Mouse (Mus musculus) left cerebral cortex, adult 11 months (tissue): ENCODE results near the gene Ddx25.
A peak's percentile ranks its signal among the peaks of the same experiment; 100 is the strongest.

Experiments used
- DNase-seq: peaks from one replicate; pipeline ENCODE4 v3.0.0; 2022; ENCODE audit warnings: low spot score

Ddx25 gene

DNA sequence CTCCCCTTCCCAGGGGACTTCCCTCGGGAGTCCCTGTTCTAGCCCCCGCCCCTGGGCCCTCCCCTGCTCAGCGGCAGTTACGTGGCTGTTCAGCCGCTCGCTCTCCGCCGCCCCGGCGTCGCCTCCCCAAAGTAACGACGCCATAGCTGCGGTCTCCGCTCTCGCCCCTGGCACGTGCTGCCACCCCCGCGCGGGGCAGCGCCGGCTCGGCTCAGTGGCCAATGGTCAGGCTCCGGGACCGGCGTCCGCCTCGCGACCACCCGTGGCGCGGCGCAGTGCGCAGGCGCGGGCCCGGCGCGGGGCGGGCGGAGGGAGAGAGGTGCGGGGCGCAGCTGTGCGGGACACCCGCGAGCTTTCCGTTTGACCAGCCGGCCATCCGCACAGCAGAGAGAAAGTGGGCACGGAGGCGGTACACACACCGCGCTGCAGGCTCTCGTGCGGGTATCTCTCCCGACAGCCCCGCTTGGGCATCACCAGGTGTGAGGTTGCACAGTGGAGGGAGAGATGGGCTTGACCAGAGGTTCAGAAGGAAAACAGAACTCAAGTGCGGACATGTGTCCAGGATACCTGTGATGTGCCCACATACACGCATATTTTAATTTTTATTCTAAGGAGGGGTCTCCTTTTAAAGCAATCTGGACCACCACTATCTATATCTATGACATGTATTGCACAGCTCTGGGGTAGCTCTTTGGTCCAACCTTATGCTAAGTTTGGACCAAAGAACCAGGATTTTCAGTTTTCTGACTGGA, at the start of gene Ddx25, which contains the start of gene Pus3:
TSS of gene Ddx25 (minus strand) at position 272 of the 752 bp plus-strand sequence.
TSS of gene Pus3 (plus strand) at position 339 of the 752 bp plus-strand sequence.
- DNase-seq = peak; percentile 51

DNA sequence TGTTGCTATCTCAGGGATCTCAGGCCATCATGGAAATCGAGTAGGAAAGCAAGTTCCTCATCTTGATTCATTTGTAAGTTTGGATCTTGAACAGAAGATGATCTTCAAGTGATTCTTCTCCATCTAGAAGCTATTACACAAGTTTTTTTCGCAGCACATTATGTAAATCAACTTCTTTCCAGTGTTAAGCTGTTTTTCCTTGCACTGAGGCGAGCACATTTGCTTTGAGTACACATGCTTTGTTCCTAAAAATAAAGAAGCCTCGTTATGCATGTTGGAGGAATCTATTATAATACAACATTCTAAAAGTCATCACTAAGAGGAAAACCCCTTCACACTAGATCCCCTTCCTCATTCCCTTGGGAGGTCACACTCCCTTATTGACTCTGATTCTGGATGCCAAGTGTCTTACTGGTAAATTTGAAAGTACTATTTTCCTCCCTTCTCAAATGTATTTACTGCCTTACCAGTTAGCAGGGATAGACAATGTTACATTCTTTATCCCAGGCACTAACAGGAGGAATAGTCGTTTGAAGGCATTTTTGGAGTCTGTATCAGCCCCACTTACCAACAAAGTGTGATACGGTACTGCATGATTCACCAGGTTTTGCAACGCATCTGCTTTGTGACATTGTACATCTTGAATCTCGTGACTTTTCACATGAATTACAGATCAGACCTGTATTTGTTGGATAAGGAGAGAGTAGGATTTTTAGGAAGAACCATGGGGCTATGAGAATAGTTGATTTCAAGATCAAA, 49.5 kb upstream of the Ddx25 start:
- peak; percentile 13 for DNase-seq

DNA sequence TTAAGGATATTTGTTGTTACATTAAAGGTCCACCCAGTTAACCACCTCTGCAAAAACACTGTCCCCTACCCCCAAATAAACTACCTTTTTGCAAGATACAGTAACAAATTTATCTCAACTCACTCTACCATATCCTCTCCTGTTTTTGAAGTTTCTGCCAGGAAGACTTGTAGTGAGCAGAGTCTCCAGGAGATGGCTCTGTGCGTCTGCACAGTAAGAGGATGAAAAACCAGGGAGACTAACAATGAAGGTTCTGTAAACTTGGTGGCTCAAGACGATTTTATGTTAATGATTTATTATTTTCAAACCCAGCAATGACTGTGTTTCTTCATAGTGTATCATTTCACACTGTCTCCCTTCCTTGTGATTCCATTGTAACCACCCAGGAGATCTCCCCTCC, 34.6 kb upstream of the Ddx25 start:
- DNase-seq = no peak

DNA sequence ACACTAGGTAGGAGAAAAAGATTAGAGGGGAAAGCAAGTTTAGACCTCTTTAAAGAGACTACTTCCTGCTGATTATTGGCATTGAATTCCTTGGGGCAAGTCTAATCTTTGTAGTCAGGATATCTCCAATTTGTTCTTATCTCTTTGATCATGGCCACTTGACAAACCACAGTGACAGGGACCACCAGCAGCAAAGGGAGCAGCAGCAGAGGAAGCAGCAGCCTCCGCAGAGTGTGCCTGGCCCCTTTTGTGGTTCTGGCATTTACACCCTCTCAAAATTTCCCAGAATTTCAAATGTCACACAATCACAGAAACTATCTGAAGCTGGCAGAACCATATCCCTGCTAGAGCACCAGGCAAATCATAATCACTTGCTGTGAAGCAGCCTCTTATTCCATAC, 29.3 kb upstream of the Ddx25 start:
- no peak for DNase-seq

DNA sequence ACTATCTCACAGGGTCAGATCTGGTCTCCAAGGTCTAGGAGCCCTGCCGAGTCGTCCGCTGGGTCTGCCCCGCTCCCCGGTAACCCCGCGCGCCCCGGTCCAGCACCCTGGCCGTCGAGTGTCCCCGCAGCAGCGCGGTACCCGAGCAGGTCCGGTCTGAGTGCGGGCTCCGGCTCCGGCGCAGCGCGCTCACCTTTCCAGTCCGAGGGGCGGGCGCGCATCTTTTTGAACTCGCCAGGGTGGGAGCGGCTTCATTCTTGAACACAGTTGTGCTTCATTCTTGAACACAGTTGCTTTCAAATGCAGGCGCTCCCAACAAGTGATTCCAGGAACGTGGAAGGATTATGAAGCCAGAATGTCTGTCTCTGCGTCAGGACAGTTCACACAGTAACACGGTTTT, 16.1 kb upstream of the Ddx25 start:
- no peak for DNase-seq

DNA sequence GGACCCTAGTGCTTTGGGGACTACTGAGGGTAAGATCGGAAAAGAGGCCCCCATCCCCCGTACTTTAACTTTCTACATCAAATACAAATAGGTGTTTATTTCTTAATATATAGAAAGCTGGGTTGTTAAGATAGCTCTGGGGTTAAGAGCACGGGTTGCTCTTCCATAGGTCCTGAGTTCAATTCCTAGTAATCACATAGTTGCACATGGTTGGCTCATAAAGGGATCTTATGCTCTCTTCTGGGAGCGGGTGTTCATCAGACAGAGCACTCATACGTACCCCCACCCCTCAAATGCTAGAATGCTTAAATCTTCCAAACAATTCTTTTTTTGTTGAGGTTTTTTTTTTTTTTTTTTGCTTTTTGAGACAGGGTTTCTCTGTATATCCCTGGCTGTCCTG, 12.3 kb upstream of the Ddx25 start:
- DNase-seq = no peak

DNA sequence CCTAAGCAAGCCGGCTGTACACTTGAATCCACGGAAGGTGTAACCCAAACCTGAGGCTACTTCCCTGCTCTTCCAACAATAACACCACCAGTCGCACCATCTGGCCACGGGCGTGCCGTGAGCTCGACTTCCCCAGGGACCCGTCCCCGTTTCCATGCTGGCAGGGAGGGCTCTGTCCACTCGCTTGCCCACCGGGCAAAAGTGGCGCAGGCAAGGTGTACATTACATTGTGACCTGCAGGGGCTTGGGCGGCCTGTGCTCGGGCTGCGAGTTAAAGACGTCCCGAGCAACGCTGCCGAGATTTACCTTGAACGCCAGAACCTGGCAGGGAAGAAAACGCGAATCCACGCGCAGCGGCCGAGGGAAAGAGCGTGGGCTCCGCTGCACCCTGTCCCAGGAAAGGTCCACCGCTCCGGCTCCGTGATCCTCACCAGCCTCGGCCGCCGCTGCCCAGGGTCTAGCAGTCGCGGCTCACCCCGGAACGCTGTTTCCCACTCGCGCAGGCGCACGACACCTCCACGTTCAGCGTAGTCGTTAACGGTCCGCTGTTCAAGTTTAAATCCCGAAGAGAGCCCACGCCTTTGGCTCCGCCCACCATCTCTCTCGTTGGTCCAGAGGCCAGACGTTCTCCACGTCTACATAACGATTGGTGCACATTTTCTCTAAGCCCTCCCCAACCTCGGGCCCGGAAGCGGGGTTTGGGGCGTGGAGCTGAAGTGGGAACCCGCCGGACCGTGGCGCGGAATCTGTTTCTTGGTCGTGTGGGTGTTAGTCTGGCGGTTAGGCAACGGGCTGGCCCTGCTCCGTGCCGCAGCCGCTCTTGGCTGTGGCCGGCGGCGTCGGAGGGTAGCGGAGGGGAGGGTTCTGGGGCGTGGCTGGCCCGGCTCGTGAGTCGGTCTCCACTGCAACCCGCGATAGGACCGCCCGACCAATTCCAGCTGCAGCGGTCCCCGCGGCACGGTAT, 11.5 kb upstream of the Ddx25 start, which contains the start of the genes Pate2 and Hyls1:
TSS of gene Pate2 (plus strand) at position 714 of the 964 bp plus-strand sequence.
TSS of gene Hyls1 (minus strand) at position 828 of the 964 bp plus-strand sequence.
- peak; percentile 91 for DNase-seq

DNA sequence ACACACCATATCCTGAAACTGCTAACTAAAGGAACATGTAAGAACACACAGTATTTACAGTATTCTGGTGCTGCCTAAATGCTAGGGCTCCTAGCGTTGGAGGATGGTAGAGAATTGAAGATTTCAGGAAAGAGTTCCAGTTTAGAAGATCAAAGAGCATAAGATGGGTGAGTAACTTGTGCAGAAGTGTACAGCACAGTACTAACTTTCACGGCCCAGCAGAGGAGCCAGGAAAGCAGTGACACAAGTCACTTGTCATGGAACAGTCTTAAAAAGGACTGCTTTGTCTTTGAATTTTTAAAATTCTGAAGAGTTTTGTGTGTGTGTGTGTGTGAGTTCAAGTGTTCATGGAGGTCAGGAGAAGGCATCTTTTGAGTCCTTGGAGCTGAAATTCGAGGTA, 9.7 kb upstream of the Ddx25 start:
- DNase-seq = no peak

DNA sequence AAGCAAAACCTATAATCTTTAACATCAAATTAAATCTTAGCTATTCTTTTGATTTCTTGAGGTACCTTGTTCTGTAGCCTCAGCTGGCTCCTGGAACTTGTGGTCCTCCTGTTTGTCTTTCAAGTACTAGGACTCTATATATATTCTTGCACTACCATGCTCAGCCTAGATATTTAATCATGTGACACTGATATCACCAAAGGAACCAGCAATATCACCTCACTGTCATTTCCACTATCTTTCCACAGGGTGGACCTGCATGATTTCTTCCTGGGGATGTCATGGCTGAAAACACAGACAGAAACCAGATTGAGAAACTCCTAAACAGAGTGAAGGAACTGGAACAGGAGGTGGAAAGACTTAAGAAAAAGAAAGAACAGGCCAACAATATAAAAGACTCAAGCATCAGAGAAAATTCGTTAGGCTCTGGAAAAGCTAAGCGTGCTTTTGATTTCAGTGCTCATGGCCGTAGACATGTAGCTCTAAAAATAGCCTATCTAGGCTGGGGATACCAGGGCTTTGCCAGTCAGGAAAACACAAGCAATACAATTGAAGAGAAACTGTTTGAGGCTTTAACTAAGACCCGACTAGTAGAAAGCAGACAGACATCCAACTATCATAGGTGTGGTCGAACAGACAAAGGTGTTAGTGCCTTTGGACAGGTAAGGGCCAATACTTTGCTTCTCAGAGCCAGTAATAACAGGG, 6.4 kb upstream of the Ddx25 start:
- DNase-seq = no peak

DNA sequence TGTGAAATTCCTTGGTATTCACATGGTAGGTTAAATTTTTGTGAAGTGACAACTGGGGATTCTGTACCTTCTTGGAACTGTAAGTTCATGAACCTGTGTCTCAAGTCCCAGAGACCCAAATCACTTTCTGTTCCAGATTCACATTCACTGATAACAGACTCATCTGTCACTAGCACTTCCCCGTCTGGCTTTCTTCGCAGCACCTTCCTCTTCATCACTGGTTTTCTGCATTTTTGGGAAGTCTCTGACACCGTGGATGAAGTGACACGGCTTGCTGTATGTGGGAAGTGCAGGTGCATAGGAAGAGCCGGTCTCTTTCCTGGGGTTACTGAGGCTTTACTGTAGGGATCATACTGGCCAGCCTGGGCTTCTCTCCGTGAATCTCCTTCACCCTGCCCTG, 3.3 kb upstream of the Ddx25 start:
- no peak for DNase-seq

DNA sequence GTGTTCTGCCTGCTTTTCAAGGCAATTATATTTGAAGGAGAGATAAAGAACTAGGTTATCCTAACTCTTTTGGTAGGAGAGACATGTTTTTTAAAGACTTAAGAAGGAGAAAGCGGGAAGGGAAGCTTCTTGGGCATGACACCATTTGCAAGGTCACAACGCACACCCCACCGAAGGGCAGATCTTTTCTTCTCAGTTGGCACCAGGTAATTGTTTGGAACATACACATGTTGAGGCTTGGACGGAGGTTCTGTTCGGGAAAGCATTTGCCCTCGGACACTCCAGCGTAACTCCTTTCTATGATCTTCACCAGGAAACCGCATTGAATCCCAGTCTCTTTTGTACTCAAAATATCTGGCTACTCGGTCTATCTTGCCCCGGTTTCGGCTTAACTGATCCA, 2.7 kb upstream of the Ddx25 start:
- DNase-seq = no peak

DNA sequence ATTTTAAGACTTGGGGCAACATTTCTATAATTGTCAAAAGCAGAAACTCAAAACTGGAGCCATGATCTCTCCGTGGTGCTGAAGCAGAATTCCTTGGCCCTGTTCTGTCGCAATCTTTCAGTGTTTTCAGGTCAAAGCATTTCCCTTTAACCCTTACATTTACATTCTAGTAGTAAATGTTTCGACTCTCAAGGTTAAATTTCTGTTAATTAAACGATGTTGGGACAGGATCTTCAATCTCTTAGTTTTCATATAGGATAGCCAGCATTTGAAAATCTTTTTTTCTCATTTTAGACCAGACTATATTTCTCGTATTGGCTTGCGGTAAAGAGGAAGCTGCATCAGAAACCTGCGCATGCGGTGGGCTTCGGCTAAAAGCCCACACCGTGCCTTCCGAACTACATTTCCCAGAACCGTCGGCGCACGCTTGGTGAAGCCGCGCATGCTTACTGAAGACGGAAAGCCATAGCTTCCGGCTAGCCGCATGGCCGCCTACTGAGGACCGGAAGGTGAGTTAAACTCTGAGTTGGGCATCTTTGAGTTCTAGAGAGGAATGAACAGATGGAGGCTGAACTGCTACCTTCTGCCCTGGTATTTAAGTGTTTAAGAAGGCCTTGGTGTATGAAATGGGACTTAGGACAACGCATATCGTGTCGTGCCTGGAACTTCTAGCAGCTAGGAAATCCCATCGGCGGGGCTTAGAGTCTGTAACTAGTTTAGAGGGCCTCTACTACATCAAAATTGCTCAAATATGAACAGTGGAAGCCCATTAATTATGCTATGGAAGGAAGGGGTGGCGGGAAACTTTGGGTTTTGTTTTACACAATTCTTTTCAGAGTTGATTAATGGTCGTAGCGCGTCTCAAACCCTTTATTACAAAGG, 922 bp upstream of the Ddx25 start:
- DNase-seq = peak; percentile 72

DNA sequence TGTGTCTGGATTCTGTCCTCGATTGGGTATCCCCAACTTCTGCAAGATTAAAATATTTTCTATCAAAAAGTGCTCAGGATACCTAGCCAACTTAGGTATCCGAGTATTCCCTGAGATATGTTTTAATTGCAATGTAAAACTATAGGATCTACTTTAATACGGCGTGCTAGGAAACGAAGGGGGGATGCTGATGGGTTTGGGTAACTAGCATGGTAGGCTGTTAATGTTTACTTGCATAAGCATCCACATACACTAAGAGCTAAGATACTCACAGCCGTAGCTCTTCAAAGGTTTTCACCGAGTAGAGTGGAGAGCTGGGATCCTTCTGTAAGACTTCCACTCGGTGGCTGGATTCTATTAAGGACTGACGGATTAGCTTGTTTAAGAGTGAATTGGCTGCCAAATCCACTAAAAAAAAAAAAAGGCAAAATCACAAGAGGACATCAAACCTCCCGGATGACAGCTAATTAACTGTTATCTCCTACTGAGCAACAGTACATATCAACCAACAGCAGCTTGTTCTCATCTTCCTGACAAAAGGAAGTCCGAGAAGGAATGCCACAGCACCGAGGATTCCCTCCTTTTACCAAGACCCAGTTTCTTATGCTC, 1.7 kb downstream of the Ddx25 start:
- no peak for DNase-seq

DNA sequence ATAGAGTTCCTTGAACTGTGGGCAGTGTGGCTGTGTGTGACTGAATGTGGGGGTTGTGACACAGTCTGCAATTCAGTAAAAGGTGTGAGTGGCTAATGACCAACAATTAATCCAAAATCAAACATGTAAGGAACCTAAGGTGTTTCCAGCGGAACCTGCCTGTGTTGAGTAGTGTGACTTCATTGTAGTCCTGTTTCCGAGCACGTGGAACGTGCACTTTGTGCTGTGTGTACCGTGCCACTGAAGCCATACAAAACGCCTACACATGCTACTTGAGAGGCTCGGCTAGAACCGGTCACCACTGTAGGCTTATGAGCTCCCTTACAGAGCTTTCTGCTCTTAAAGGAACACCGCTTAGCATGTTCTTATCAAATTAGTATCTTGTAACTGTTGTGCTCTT, 9.9 kb downstream of the Ddx25 start:
- DNase-seq = no peak

DNA sequence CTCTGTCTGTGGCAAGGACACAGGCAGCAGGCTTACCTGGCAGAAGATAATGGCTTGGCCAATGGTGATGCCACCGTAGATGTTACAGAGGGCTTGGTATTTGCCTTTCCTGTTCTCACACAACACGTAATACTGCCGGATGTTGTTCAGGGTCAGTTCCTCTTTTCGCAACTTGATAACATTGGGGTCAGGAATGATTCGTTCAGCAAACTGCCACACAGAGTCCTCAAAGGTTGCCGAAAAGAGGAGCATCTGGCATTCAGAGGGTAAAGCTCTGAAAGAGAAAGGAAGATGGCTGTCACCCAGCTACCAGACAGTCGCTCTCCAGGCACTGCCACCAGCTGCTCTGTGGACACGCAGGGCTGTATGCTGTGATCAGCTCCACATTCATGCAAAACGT, 11.6 kb downstream of the Ddx25 start:
- no peak for DNase-seq

DNA sequence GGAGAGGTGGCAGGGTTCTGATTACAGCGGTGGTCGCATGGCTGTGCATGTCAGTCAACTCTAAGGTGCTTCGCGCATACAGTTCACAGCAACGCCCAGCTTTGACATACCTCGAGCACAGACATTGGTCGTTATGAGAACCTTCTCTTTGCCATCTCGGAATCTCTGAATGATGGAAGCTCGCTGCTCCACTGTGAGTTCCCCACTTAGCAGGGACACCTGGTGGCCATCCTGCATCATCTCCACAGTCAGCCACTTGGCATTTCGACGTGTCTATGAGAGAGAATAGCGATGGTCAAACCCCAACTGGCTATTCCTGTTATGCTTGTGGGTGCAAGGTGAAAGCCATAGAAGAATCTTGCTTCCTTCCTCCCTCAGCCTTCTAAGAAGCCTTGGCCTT, 12.6 kb downstream of the Ddx25 start:
- DNase-seq = no peak

DNA sequence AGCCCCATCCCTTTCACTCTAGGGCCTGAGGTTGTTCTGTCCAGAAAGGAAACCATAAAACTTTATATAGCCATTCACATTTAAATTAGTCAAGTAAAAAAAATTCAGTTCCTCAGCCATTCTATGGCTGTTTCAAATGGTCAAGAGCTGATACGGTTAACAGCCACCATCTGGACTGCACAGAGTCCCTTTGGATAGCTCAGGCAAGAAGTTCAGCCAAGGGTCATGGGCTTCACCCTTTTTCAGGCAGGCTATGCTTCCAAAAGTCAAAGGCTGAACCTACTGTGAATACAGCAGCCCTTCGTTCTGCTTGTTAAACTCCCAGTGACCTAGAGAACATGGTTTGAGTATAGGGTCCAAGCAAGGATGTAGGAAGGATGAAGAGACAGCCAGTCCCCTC, 13.7 kb downstream of the Ddx25 start:
- DNase-seq = no peak

DNA sequence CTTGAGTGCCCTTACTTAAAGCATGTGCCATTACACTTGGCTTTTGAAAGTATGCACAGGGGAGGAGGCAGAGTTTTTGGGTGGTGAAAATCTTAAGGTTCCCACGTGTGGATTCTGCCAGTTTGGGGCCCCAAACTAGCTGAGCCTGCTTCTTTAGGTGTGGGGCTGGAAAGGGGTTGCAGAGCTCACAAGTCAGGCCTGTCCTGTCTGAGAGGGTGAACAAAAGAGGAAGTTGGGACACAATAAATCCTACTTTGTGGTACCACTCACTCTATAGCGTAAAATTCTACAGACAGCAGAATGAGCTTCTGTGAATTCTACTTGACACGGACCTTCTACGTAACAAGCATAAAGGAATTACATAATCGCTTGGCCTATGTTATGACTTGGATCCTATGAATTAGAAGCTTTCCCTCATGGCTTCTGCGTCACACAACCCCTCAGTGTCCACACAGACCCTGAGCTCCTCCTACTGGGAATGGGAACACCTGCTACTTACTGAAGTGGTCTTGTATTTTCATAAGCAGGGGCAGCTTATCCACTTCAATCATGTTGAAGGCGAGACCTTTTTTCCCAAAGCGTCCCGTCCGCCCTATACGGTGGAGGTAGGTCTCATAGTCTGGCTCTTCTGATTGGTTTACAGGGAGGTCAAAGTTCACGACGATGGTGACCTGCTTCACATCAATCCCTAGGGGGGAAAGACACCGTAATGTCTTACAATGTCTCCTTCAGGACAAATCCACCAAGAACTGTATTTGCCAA, 15.0 kb downstream of the Ddx25 start:
- no peak for DNase-seq

DNA sequence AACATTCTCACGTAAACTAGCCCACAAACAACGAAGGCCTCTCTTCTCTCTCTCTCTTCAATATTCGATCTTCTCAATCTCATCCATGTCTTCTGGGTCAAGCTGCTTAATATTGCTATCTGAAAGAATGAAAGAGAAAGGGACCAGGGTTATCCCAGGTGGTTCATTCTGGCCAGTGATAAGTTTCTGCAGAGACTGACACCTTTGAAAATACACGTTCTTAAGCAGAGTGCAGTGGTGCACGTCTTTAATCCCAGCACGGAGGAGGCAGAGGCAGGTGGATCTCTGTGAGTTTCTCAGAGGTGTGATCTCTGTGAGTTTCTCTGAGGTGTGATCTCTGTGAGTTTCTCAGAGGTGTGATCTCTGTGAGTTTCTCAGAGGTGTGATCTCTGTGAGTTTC, 16.4 kb downstream of the Ddx25 start:
- no peak for DNase-seq
